Mouse (Mus musculus): ENCODE measurements around the gene Akr7a5. TPM values are rescaled to one million over a fixed set of nuclear protein-coding genes. Genes with fewer than 3 reads are reported as not detected.

The Akr7a5 gene
- polyA plus RNA-seq, 1 experiment from 2014 or later: 243 TPM

GRCm38 (mm10) chr4:139291099-139291498 is 19.4 kb upstream of the Akr7a5 start:
- no peak overlapping the region for H3K9ac ChIP-seq (ENCODE audit: low read depth, low read length)
- no peak for ATAC-seq
- WGBS: 90% methylated on average over 16 of the region's 16 CpGs

GRCm38 (mm10) chr4:139292038-139292437 is 18.5 kb upstream of the Akr7a5 start:
- H3K4me3 ChIP-seq (ENCODE audit: low read length): no peak overlapping the region
- no peak overlapping the region for H3K9ac ChIP-seq (ENCODE audit: low read depth, low read length)
- WGBS: 94% methylated on average over 5 of the region's 5 CpGs
- no peaks in the 10 kb centered on the region for H3K27me3 ChIP-seq (replicated peaks; ENCODE audit: control insufficient read depth, insufficient read depth, low read length)
- H3K4me1 ChIP-seq (ENCODE audit: control insufficient read depth, insufficient read depth, low read length): no peaks in the 10 kb centered on the region
- peaks cover 11% of the 10 kb centered on the region for H3K36me3 ChIP-seq (ENCODE audit: control insufficient read depth, insufficient read depth, low read length)
- H3K27ac ChIP-seq (ENCODE audit: low read length): no peak overlapping the region
- no peak overlapping the region for H3K4me2 ChIP-seq (ENCODE audit: low read depth, low read length)
- ATAC-seq: no peak
- no peaks in the 10 kb centered on the region for H3K9me3 ChIP-seq (ENCODE audit: control insufficient read depth, low read length)

More at GRCm38 (mm10) chr4:139291099-139291498, 19.4 kb upstream of the Akr7a5 start:
- no peaks in the 10 kb centered on the region for H3K4me1 ChIP-seq (ENCODE audit: control insufficient read depth, insufficient read depth, low read length)
- H3K27ac ChIP-seq (ENCODE audit: low read length): no peak overlapping the region
- peaks cover 12% of the 10 kb centered on the region for H3K36me3 ChIP-seq (ENCODE audit: control insufficient read depth, insufficient read depth, low read length)
- H3K27me3 ChIP-seq (replicated peaks; ENCODE audit: control insufficient read depth, insufficient read depth, low read length): no peaks in the 10 kb centered on the region
- no peaks in the 10 kb centered on the region for H3K9me3 ChIP-seq (ENCODE audit: control insufficient read depth, low read length)
- no peak overlapping the region for H3K4me3 ChIP-seq (ENCODE audit: low read length)
- no peak overlapping the region for H3K4me2 ChIP-seq (ENCODE audit: low read depth, low read length)

GRCm38 (mm10) chr4:139297566-139297965 is 13.0 kb upstream of the Akr7a5 start:
- no peak for ATAC-seq
- Histone ChIP-seq H3K4me1 (ENCODE audit: control insufficient read depth, insufficient read depth, low read length) (no peaks in the 10 kb centered on the region), H3K4me3 (ENCODE audit: low read length) (no peak overlapping the region), H3K4me2 (ENCODE audit: low read depth, low read length) (no peak overlapping the region), H3K36me3 (ENCODE audit: control insufficient read depth, insufficient read depth, low read length) (no peaks in the 10 kb centered on the region), H3K27ac (ENCODE audit: low read length) (no peak overlapping the region), H3K9me3 (ENCODE audit: control insufficient read depth, low read length) (no peaks in the 10 kb centered on the region), H3K9ac (ENCODE audit: low read depth, low read length) (no peak overlapping the region), H3K27me3 (replicated peaks; ENCODE audit: control insufficient read depth, insufficient read depth, low read length) (no peaks in the 10 kb centered on the region)
- WGBS: 83% methylated on average over 4 of the region's 4 CpGs

- Histone ChIP-seq H3K36me3 (ENCODE audit: control insufficient read depth, insufficient read depth, low read length) (no peaks in the 10 kb centered on the region), H3K4me2 (ENCODE audit: low read depth, low read length) (no peak overlapping the region), H3K27me3 (replicated peaks; ENCODE audit: control insufficient read depth, insufficient read depth, low read length) (no peaks in the 10 kb centered on the region), H3K9ac (ENCODE audit: low read depth, low read length) (no peak overlapping the region), H3K9me3 (ENCODE audit: control insufficient read depth, low read length) (no peaks in the 10 kb centered on the region), H3K27ac (ENCODE audit: low read length) (no peak overlapping the region), H3K4me1 (ENCODE audit: control insufficient read depth, insufficient read depth, low read length) (no peaks in the 10 kb centered on the region), H3K4me3 (ENCODE audit: low read length) (no peak overlapping the region)
- no peak for ATAC-seq
- 77% methylated on average over 12 of the region's 12 CpGs for WGBS
Measured at GRCm38 (mm10) chr4:139298671-139299366, 11.7 kb upstream of the Akr7a5 start.

- H3K27ac ChIP-seq (ENCODE audit: low read length): no peak overlapping the region
- no peak overlapping the region for H3K4me2 ChIP-seq (ENCODE audit: low read depth, low read length)
- no peaks in the 10 kb centered on the region for H3K27me3 ChIP-seq (replicated peaks; ENCODE audit: control insufficient read depth, insufficient read depth, low read length)
- H3K4me3 ChIP-seq (ENCODE audit: low read length): no peak overlapping the region
- 90% methylated on average over 8 of the region's 8 CpGs for WGBS
- ATAC-seq: no peak
- no peak overlapping the region for H3K9ac ChIP-seq (ENCODE audit: low read depth, low read length)
- H3K36me3 ChIP-seq (ENCODE audit: control insufficient read depth, insufficient read depth, low read length): no peaks in the 10 kb centered on the region
- H3K9me3 ChIP-seq (ENCODE audit: control insufficient read depth, low read length): no peaks in the 10 kb centered on the region
- H3K4me1 ChIP-seq (ENCODE audit: control insufficient read depth, insufficient read depth, low read length): no peaks in the 10 kb centered on the region
Measured at GRCm38 (mm10) chr4:139301780-139302179, 8.8 kb upstream of the Akr7a5 start.

- no peaks in the 10 kb centered on the region for H3K9me3 ChIP-seq (ENCODE audit: control insufficient read depth, low read length)
- 57% methylated on average over 5 of the region's 5 CpGs for WGBS
- no peaks in the 10 kb centered on the region for H3K36me3 ChIP-seq (ENCODE audit: control insufficient read depth, insufficient read depth, low read length)
- H3K4me3 ChIP-seq (ENCODE audit: low read length): no peak overlapping the region
- no peak for ATAC-seq
- no peaks in the 10 kb centered on the region for H3K4me1 ChIP-seq (ENCODE audit: control insufficient read depth, insufficient read depth, low read length)
- no peak overlapping the region for H3K9ac ChIP-seq (ENCODE audit: low read depth, low read length)
- no peak overlapping the region for H3K4me2 ChIP-seq (ENCODE audit: low read depth, low read length)
- H3K27me3 ChIP-seq (replicated peaks; ENCODE audit: control insufficient read depth, insufficient read depth, low read length): no peaks in the 10 kb centered on the region
- H3K27ac ChIP-seq (ENCODE audit: low read length): no peak overlapping the region
Measured at GRCm38 (mm10) chr4:139302241-139302640, 8.3 kb upstream of the Akr7a5 start.

GRCm38 (mm10) chr4:139305521-139305920 is 5.0 kb upstream of the Akr7a5 start:
- WGBS: 82% methylated on average over 3 of the region's 3 CpGs
- Histone ChIP-seq H3K4me3 (ENCODE audit: low read length) (no peak overlapping the region), H3K27me3 (replicated peaks; ENCODE audit: control insufficient read depth, insufficient read depth, low read length) (no peaks in the 10 kb centered on the region), H3K4me1 (ENCODE audit: control insufficient read depth, insufficient read depth, low read length) (no peaks in the 10 kb centered on the region), H3K36me3 (ENCODE audit: control insufficient read depth, insufficient read depth, low read length) (no peaks in the 10 kb centered on the region), H3K9me3 (ENCODE audit: control insufficient read depth, low read length) (no peaks in the 10 kb centered on the region), H3K4me2 (ENCODE audit: low read depth, low read length) (no peak overlapping the region), H3K27ac (ENCODE audit: low read length) (no peak overlapping the region), H3K9ac (ENCODE audit: low read depth, low read length) (no peak overlapping the region)
- no peak for ATAC-seq

GRCm38 (mm10) chr4:139307916-139308315 is 2.6 kb upstream of the Akr7a5 start:
- no peaks in the 10 kb centered on the region for H3K9me3 ChIP-seq (ENCODE audit: control insufficient read depth, low read length)
- H3K36me3 ChIP-seq (ENCODE audit: control insufficient read depth, insufficient read depth, low read length): no peaks in the 10 kb centered on the region
- H3K4me3 ChIP-seq (ENCODE audit: low read length): no peak overlapping the region
- H3K27ac ChIP-seq (ENCODE audit: low read length): no peak overlapping the region
- ATAC-seq: no peak
- H3K27me3 ChIP-seq (replicated peaks; ENCODE audit: control insufficient read depth, insufficient read depth, low read length): no peaks in the 10 kb centered on the region
- no peak overlapping the region for H3K9ac ChIP-seq (ENCODE audit: low read depth, low read length)
- no peak overlapping the region for H3K4me2 ChIP-seq (ENCODE audit: low read depth, low read length)
- no peaks in the 10 kb centered on the region; the same call in 1 of the 2 replicates for H3K4me1 ChIP-seq (ENCODE audit: control insufficient read depth, insufficient read depth, low read length)
- 83% methylated on average over 5 of the region's 5 CpGs for WGBS

- no peaks in the 10 kb centered on the region for H3K9me3 ChIP-seq (ENCODE audit: control insufficient read depth, low read length)
- H3K4me2 ChIP-seq (ENCODE audit: low read depth, low read length): peak overlapping the region; percentile 84
- 22% methylated on average over 6 of the region's 6 CpGs for WGBS
- no peaks in the 10 kb centered on the region; the same call in 1 of the 2 replicates for H3K4me1 ChIP-seq (ENCODE audit: control insufficient read depth, insufficient read depth, low read length)
- no peak for ATAC-seq
- H3K9ac ChIP-seq (ENCODE audit: low read depth, low read length): peak overlapping the region; percentile 98
- H3K4me3 ChIP-seq (ENCODE audit: low read length): peak overlapping the region; percentile 89
- no peaks in the 10 kb centered on the region for H3K27me3 ChIP-seq (replicated peaks; ENCODE audit: control insufficient read depth, insufficient read depth, low read length)
- no peaks in the 10 kb centered on the region; the same call in 1 of the 2 replicates for H3K36me3 ChIP-seq (ENCODE audit: control insufficient read depth, insufficient read depth, low read length)
- H3K27ac ChIP-seq (ENCODE audit: low read length): no peak overlapping the region
Measured at GRCm38 (mm10) chr4:139309651-139310050, 893 bp upstream of the Akr7a5 start.

Data from intestine, embryonic 16.5 days (tissue).